Mouse (Mus musculus) left cerebral cortex, postnatal 25 days (tissue): ENCODE data around the gene Xlr. TPM values are rescaled to one million over a fixed set of nuclear protein-coding genes. Genes with fewer than 3 reads are reported as not detected.
"Not testable (repeated sequence)": the region's sequence is repeated elsewhere in the genome, so short reads cannot be mapped to it uniquely, and the experiment has no call there.

ENCODE experiments used
- DNase-seq, 2 experiments: peaks; one replicate each; pipeline ENCODE4 v3.0.0; 2022; ENCODE audit warnings: low spot score in 2 of 2, mixed read lengths in 1 of 2
- intact Hi-C: fragments of 180-260 bp; cut with DNase I; formaldehyde crosslinking; loops from one replicate; pipeline ENCODE4 v1.15.1; 2025
- total RNA-seq, 2 experiments: library from RNA; stranded (reverse); gene quantifications; 2 replicates each; pipeline ENCODE4 v1.2.3; 2021

The Xlr gene
- 1 to 10 TPM; 1.2 to 1.7 TPM for total RNA-seq

GRCm38 (mm10) chrX:53797519-53797918 lies at the start of gene Xlr:
Gene Xlr, minus strand, starts transcription at chrX:53797706.
- intact Hi-C loops: loop anchor here (5.0 kb wide), 1 partner anchor 185 kb away; no protein-coding TSS in a partner anchor
- not testable (repeated sequence) for DNase-seq

- peak in 1 of 2 experiments; percentile 6 for DNase-seq
- intact Hi-C loops: loop anchor here (5.0 kb wide), 1 partner anchor 187 kb away; no protein-coding TSS in a partner anchor
Observed at GRCm38 (mm10) chrX:53799074-53799473, 1.6 kb upstream of the Xlr start.

DNA sequence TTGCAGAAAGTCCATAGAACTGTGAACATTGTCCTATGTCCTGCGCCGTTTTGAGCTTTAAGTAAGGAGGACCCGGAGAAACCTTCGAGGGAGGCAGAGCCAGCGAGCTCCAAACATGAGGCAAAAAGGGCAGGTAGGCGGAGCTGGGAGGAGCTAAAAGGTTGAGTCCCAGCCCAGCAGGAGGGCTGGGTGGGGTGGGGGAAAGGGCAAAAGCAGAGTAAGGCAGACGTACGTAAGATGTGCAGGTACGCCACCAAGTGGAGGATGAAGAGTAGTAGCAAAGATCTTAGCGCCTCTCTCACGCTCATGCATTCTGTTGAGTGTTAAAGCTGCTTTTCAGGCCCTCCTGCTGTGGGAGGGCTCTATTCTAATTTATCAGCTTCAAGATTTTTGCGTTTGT lies 21.2 kb downstream of the Xlr start, which contains the start of gene Zfp36l3:
Zfp36l3 (minus strand) TSS at position 119 of the 400 bp plus-strand sequence.
- intact Hi-C loops: no loop called here
- no peak for DNase-seq

DNA sequence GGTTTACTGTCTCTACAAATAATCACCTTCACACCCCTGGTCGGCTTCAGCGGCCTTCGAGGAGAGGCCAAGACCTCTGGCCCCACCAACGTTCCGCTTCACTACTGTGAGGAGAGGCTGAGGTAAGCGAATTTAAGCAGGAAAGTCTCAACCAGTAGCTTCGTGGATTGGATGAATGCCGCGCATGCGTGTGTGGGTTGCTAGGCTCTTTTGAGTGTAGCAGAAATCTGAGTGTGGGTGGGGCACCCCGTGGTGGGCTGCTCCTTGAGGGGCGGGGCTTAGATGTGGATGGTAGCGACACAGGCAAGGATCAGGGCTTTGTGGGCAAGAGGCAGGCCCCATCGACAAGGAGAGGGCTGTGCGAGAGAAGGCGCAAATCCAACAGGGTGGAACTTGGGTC lies 39.8 kb downstream of the Xlr start, which contains the start of gene 1700013H16Rik:
1700013H16Rik (minus strand) TSS at position 96 of the 400 bp plus-strand sequence.
- no peak for DNase-seq
- intact Hi-C loops: no loop called here

DNA sequence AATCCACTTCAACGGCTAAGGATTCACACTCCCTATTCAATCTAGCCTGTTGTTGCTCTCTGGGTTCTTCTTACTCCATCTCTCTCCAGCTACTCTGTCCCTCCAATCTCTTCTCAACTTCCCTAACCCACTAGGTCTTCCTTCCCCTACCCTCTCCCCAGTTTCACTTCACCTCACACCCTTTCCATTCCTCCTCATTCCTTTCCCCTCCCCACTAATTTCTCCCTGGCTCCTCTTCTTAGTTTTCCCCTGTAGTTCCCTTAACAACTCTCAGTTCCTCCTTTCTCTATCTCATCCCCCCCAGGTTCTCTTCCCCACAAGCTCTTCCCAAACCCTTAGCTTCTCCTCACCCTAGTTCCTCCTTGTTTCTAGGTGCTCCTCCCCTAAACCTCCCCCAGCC lies 44.7 kb downstream of the Xlr start:
- DNase-seq: no peak
- intact Hi-C loops: no loop called here

- no peak for DNase-seq
- intact Hi-C loops: no loop called here
Observed at GRCm38 (mm10) chrX:53728967-53729366, 68.5 kb downstream of the Xlr start.

Other genes starting within 250 kb of the Xlr start
- gene Rtl8c, start 189.7 kb downstream of the Xlr start, total RNA-seq: 100 to 1,000 TPM; 253 to 257 TPM
- not detected for gene Gm14597, start 188.7 kb downstream of the Xlr start, total RNA-seq
- gene Rtl8a, start 154.0 kb downstream of the Xlr start, total RNA-seq: 100 to 1,000 TPM; 296 to 378 TPM
- gene Rtl8b, start 127.3 kb downstream of the Xlr start, total RNA-seq: 100 to 1,000 TPM; 254 to 265 TPM
- gene 4930502E18Rik, start 72.9 kb downstream of the Xlr start, total RNA-seq: under 1 TPM; 0.25 to 0.30 TPM
- gene 1700013H16Rik, start 39.9 kb downstream of the Xlr start, total RNA-seq: not detected
- gene Zfp36l3, start 21.3 kb downstream of the Xlr start, total RNA-seq: not detected